Mouse (Mus musculus): Measurements from ENCODE around the gene Mllt6. TPM values are rescaled to one million over a fixed set of nuclear protein-coding genes. Genes with fewer than 3 reads are reported as not detected.

Gene Mllt6
- total and polyA plus RNA-seq, 3 experiments, result 17.2 to 17.6 TPM; not detected in 1

DNA sequence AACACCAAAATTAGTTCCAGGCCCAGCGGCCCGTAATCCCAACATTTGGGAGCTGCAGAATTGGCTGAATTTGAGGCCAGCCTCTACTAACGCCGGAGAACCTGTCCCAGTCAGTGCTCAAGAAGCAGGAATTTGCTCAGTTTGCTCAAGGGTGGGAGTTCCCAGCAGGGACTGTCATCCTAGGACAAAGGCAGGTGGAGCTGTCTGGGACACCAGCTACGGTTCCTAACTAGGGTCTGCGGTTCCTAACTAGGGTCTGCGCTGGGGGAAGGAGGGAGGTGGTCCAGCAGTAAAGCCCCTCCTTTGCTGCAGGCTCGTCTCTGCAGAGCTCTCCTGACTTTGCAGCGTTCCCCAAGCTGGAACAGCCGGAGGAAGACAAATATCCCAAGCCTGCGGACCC, 9.9 kb downstream of the Mllt6 start:
- Histone ChIP-seq H3K27ac (ENCODE audit: control insufficient read depth, low read depth, low read length) (no peak overlapping the region), H3K4me1 (ENCODE audit: control insufficient read depth in 1 of 2, insufficient read depth in 2 of 2, low read length in 2 of 2) (no peaks in the 10 kb centered on the region), H3K9ac (ENCODE audit: control insufficient read depth, low read depth, low read length, poor library complexity, severe bottlenecking) (no peak overlapping the region), H3K4me3 (ENCODE audit: control insufficient read depth in 1 of 2, insufficient read depth in 1 of 2, low read depth in 2 of 2, low read length in 2 of 2) (no peak overlapping the region), H3K9me3 (replicated peaks; ENCODE audit: insufficient read depth, low read length) (no peaks in the 10 kb centered on the region), H3K79me2 (ENCODE audit: control insufficient read depth, insufficient read depth, low read length, poor library complexity) (no peaks in the 10 kb centered on the region), H3K27me3 (ENCODE audit: control insufficient read depth in 1 of 2, insufficient read depth in 2 of 2, low read length in 2 of 2) (no peaks in the 10 kb centered on the region), H3K36me3 (ENCODE audit: control insufficient read depth in 1 of 2, insufficient read depth in 2 of 2, low read length in 2 of 2) (peaks cover 0 to 3% of the 10 kb centered on the region in 2 experiments; a peak in 1 of 4 replicates)
- TF ChIP-seq TBP (IDR thresholded peaks at IDR 0.05; ENCODE audit: low read depth, low read length), result no peak
- TF ChIP-seq MXI1 (IDR thresholded peaks at IDR 0.05; ENCODE audit: low read depth, low read length), result no peak
- no peak for TF ChIP-seq SMC3 (IDR thresholded peaks at IDR 0.05; ENCODE audit: low read depth, low read length)
- no peak for TF ChIP-seq CHD2 (IDR thresholded peaks at IDR 0.05; ENCODE audit: low read length)
- TF ChIP-seq MAZ (IDR thresholded peaks at IDR 0.05; ENCODE audit: low read depth, low read length), result no peak
- no peak for TF ChIP-seq CHD1 (IDR thresholded peaks at IDR 0.05; ENCODE audit: low read depth, low read length)
- no peak for DNase-seq (ENCODE audit: low read depth, low spot score)

- Histone ChIP-seq H3K9me3 (replicated peaks; ENCODE audit: insufficient read depth, low read length) (no peaks in the 10 kb centered on the region), H3K9ac (ENCODE audit: control insufficient read depth, low read depth, low read length, poor library complexity, severe bottlenecking) (no peak overlapping the region), H3K36me3 (ENCODE audit: control insufficient read depth in 1 of 2, insufficient read depth in 2 of 2, low read length in 2 of 2) (peaks cover 0 to 3% of the 10 kb centered on the region in 2 experiments; a peak in 1 of 4 replicates), H3K27me3 (ENCODE audit: control insufficient read depth in 1 of 2, insufficient read depth in 2 of 2, low read length in 2 of 2) (no peaks in the 10 kb centered on the region), H3K79me2 (ENCODE audit: control insufficient read depth, insufficient read depth, low read length, poor library complexity) (no peaks in the 10 kb centered on the region), H3K27ac (ENCODE audit: control insufficient read depth, low read depth, low read length) (no peak overlapping the region), H3K4me3 (ENCODE audit: control insufficient read depth in 1 of 2, insufficient read depth in 1 of 2, low read depth in 2 of 2, low read length in 2 of 2) (no peak overlapping the region), H3K4me1 (ENCODE audit: control insufficient read depth in 1 of 2, insufficient read depth in 2 of 2, low read length in 2 of 2) (no peaks in the 10 kb centered on the region)
- TF ChIP-seq HCFC1 (IDR thresholded peaks at IDR 0.05; ENCODE audit: low read depth, low read length) (no peak), CTCF (IDR thresholded peaks at IDR 0.05 in 2 of 3, conservative IDR thresholded peaks at IDR 0.05 in 1 of 3; ENCODE audit: control insufficient read depth in 1 of 3, insufficient read depth in 1 of 3, low read depth in 2 of 3, low read length in 3 of 3, poor library complexity in 1 of 3, severe bottlenecking in 1 of 3) (no peak), ZNF384 (IDR thresholded peaks at IDR 0.05; ENCODE audit: low read depth, low read length) (no peak), E2F4 (IDR thresholded peaks at IDR 0.05; ENCODE audit: borderline replicate concordance, low read depth, low read length) (no peak), MYB (IDR thresholded peaks at IDR 0.05; ENCODE audit: low read depth, low read length) (no peak), POLR2A (IDR thresholded peaks at IDR 0.05; ENCODE audit: control insufficient read depth in 1 of 2, insufficient read depth in 1 of 2, low read depth in 1 of 2, low read length in 2 of 2, poor library complexity in 1 of 2) (no peak)
- no peak for DNase-seq (ENCODE audit: low read depth, low spot score)
Observed at GRCm38 (mm10) chr11:97676050-97676754, 13.0 kb downstream of the Mllt6 start.

DNA sequence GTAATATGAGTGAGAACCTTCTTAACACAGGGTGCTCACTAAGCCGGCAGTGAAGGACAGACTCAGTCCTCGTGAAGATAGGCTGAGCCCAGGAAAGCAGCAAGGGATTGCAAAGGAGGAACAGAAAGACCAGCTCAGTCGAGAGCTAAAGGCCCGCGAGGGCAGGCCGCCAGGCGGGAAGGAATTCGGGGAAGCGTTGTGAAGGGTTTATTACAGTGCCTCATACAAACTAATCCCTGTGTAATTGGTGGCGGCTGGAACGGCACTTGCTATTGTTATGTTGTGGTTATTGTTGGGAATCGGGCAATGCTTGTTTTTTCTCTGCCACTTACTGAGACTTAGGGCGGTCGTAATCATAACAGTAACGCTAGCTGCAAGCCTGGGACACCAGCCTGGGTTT, 14.2 kb downstream of the Mllt6 start:
- H3K27ac ChIP-seq (ENCODE audit: control insufficient read depth, low read depth, low read length), result no peak overlapping the region
- H3K79me2 ChIP-seq (ENCODE audit: control insufficient read depth, insufficient read depth, low read length, poor library complexity), result no peaks in the 10 kb centered on the region
- H3K9ac ChIP-seq (ENCODE audit: control insufficient read depth, low read depth, low read length, poor library complexity, severe bottlenecking), result no peak overlapping the region
- no peak for DNase-seq (ENCODE audit: low read depth, low spot score)
- no peak overlapping the region for H3K4me3 ChIP-seq (ENCODE audit: control insufficient read depth in 1 of 2, insufficient read depth in 1 of 2, low read depth in 2 of 2, low read length in 2 of 2)
- no peaks in the 10 kb centered on the region for H3K27me3 ChIP-seq (ENCODE audit: control insufficient read depth in 1 of 2, insufficient read depth in 2 of 2, low read length in 2 of 2)
- no peaks in the 10 kb centered on the region for H3K9me3 ChIP-seq (replicated peaks; ENCODE audit: insufficient read depth, low read length)
- TF ChIP-seq MYB (IDR thresholded peaks at IDR 0.05; ENCODE audit: low read depth, low read length), result no peak
- no peak for TF ChIP-seq NRF1 (IDR thresholded peaks at IDR 0.05; ENCODE audit: insufficient read depth, low read depth, low read length, poor library complexity, severe bottlenecking)
- TF ChIP-seq MAX (IDR thresholded peaks at IDR 0.05; ENCODE audit: low read length), result no peak
- TF ChIP-seq ZNF384 (IDR thresholded peaks at IDR 0.05; ENCODE audit: low read depth, low read length), result no peak
- TF ChIP-seq JUND (IDR thresholded peaks at IDR 0.05; ENCODE audit: low read depth, low read length), result no peak
- no peak for TF ChIP-seq ETS1 (IDR thresholded peaks at IDR 0.05; ENCODE audit: low read depth, low read length)
- TF ChIP-seq EP300 (IDR thresholded peaks at IDR 0.05; ENCODE audit: low read depth in 1 of 2, low read length in 2 of 2), result no peak
- TF ChIP-seq MAFK (IDR thresholded peaks at IDR 0.05; ENCODE audit: borderline replicate concordance, low read depth, low read length), result no peak
- no peak for TF ChIP-seq ELF1 (IDR thresholded peaks at IDR 0.05; ENCODE audit: low read depth, low read length)
- no peak for TF ChIP-seq POLR2A (IDR thresholded peaks at IDR 0.05; ENCODE audit: control insufficient read depth in 1 of 2, insufficient read depth in 1 of 2, low read depth in 1 of 2, low read length in 2 of 2, poor library complexity in 1 of 2)
- no peak for TF ChIP-seq CHD1 (IDR thresholded peaks at IDR 0.05; ENCODE audit: low read depth, low read length)
- TF ChIP-seq POLR2AphosphoS5 (IDR thresholded peaks at IDR 0.05; ENCODE audit: borderline replicate concordance, low read depth, low read length), result no peak
- TF ChIP-seq GABPA (IDR thresholded peaks at IDR 0.05; ENCODE audit: low read depth, low read length), result no peak
- TF ChIP-seq MEF2A (IDR thresholded peaks at IDR 0.05; ENCODE audit: extremely low read depth, insufficient replicate concordance, low read depth, low read length, poor library complexity, severe bottlenecking), result no peak
- H3K36me3 ChIP-seq (ENCODE audit: control insufficient read depth in 1 of 2, insufficient read depth in 2 of 2, low read length in 2 of 2), result peaks cover 0 to 3% of the 10 kb centered on the region in 2 experiments; a peak in 1 of 4 replicates
- H3K4me1 ChIP-seq (ENCODE audit: control insufficient read depth in 1 of 2, insufficient read depth in 2 of 2, low read length in 2 of 2), result no peaks in the 10 kb centered on the region

Measured in MEL (cell line).